Mouse (Mus musculus): ENCODE results near the gene Olfr5.

DNA sequence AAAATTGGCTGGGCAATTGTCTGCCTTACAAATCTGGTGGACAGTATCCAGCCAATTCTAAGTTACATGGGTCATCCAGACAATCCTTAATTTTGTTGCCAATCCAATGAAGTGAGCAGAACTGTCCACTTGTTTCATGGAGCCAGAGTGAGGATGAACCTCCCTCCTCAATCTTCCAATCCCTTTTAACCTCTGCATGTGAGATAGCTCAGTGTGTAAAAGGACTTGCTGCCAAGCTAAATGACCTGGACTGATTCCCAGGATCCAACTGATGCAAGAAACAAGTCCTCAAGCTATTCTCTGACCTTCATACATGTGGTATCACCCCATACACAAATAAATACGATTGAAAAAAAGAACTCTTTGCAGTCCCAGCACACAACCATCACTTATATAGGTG, 34.9 kb upstream of the Olfr5 start:
- TF ChIP-seq CTCF (IDR thresholded peaks at IDR 0.05; ENCODE audit: borderline replicate concordance, extremely low read depth, insufficient read depth, insufficient read length) (no peak), POLR2A (IDR thresholded peaks at IDR 0.05; ENCODE audit: borderline replicate concordance, extremely low read depth, insufficient read depth, insufficient read length, poor library complexity, severe bottlenecking) (no peak)

Data from brain, embryonic 14.5 days (tissue).